Mouse (Mus musculus): ENCODE measurements at regions not wholly inside any gene's neighbourhood (a gene's known extent, or its start where the extent isn't known, plus 50 kb on each side); places are given as distances from the start of the nearest gene placed in this dataset.
"Not testable (repeated sequence)": the region's sequence is repeated elsewhere in the genome, so short reads cannot be mapped to it uniquely, and the experiment has no call there.

DNA sequence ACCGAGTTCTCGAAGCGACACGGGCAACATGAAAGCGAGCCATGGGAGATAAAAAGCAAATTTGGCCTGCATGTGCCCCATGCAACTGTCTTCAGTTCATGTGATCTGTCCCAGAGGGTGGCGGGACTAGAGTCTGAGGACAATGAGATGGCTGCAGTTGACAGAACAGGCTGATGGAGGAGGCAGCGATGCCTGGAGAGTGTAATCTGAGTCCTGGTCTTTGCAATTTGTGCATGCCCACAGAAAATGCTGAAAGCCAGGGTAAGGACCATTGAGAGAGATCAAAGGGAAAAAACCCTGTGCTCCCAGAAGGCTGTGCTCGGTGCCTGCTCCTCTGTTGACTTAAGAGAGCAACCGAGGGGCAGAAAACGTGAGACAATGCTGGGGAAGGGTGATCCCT lies 624.8 kb upstream of the BB014433 start:
- no peak for DNase-seq

GRCm38 (mm10) chr8:15670298-15670697 lies 624.4 kb upstream of the BB014433 start:
- DNase-seq: no peak

GRCm38 (mm10) chr8:15669515-15669914 lies 623.6 kb upstream of the BB014433 start:
- DNase-seq: no peak

GRCm38 (mm10) chr8:15660602-15661001 lies 614.7 kb upstream of the BB014433 start:
- no peak for DNase-seq

DNA sequence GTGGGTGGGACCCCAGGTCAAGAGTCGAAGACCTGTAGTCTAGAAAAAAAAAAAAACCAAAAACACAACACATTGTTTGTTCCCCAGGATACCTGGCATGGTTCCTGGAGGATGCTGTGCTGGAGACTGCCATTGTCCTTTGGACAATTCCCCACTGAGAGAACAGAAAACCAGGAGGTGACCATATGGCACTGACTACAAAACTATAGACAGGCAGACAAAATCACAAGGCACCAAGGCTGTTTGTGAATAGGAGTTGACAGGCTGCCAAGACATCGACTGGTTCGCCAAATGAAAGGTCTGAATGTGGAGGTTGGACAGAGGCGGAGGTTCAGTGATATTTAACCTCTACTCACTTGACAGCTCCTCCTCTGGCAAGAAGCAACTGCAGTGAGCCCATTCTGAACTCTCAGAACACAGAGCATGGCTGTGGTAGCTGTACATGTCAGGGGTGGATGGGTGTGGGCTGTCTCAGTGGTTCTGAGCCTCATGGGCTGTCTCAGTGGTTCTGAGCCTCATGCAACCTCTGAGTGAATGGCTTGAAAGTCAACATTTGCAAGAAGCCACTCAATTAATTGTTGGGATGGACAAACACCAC lies 589.0 kb upstream of the BB014433 start:
- no peak for DNase-seq

DNA sequence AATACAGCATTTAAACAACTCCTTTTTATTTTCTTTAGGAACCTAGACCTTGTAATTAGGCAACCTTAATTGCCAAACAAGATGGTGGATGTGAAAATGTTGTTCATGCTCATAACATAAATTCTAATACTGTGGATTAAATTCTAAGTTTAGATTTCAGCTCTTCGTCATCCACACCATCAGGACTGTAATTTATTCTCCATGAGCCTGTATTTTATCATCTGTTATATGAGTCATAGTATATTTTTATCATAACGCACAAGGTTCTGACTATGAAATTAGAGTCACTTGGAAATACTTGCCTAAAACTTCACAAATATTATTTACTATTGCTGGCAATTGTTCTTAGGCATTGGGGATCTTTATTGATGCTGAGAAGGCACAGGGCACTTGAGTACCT lies 582.7 kb upstream of the BB014433 start:
- DNase-seq: no peak

DNA sequence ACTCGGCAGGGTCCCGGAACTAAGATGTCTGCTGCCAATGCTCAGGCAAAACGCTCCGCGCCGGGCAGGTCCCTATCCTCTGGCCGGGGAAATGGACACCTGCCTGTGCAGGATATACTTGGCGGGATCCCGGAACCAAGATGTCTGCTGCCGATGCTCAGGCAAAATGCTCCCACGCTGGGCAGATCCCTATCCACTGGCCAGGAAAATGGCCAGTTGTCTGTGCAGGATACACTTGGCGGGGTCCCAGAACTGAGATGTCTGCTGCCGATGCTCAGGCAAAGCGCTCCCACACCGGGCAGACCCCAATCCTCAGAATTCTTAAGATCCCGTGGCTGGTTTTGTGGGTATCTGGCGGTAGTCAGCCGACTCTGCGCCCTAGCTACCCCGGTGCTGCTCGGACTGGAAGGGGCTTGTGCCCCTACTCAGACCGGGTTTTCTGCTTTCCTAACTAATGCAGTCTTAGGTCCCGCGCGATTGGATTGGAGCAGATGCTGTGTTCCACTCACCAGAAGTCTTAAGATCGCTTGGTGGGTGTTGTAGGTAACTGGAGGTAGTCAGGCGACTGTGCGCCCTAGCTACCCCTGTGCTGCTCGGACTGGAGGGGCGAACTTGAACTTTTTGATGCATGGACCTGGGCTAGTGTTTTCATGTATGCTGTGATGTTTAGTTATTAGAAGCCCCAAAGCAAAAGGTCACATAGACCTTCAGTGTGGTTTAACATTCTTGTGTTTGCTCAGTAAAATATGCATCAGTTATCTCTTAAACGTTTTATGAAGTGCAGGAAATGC lies 577.9 kb upstream of the BB014433 start:
- not testable (repeated sequence) for DNase-seq

- DNase-seq: no peak
Observed at GRCm38 (mm10) chr8:15610217-15610616, 564.3 kb upstream of the BB014433 start.

- DNase-seq: no peak
Observed at GRCm38 (mm10) chr8:15607598-15608215, 561.8 kb upstream of the BB014433 start.

DNA sequence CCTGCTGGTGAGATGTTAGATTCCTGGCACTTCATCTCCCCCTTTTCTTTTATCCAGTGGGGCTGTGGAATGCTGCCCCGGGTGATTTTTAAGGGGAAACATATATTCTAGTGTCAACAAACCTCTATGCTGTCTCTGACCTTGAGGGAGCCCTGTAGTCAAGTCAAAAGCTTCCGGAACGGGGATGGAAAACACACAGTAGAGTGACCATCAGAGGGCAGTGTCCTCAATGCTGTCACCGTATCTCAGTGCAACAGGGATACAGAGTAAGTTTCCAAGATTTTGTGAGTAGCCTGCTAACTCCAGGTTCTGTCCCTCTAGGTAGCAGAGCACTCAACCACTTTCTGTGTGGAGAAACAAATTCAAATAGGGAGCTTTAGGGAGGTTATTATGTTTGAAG lies 555.7 kb upstream of the BB014433 start:
- DNase-seq: no peak

- DNase-seq: no peak
Observed at GRCm38 (mm10) chr8:15593106-15593505, 547.2 kb upstream of the BB014433 start.

- no peak for DNase-seq
Observed at GRCm38 (mm10) chr8:15583782-15584181, 537.9 kb upstream of the BB014433 start.

DNA sequence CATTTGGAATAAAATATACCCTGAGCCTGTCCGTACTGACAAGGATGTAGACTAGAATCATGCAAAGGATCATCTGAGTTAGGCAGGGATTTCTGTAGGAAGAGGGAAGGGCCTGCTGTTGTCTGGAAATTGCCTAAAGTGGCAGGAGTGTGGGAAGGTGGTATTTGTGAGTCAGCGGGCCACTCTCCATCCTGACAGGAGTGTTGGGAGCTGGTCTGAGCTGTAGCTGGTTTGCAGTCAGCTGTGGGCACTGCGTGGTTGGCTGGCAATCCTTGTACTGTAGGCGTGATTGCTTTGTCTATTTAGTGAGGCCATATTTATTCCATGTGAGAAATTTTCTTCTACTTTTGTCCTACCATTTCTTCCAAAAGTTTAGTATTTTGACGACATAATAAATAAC lies 524.2 kb upstream of the BB014433 start:
- DNase-seq: no peak

- no peak for DNase-seq
Observed at GRCm38 (mm10) chr8:15567742-15568141, 521.9 kb upstream of the BB014433 start.

GRCm38 (mm10) chr8:15562310-15563296 lies 516.7 kb upstream of the BB014433 start:
- DNase-seq: no peak

GRCm38 (mm10) chr8:15532027-15532426 lies 486.1 kb upstream of the BB014433 start:
- no peak for DNase-seq

GRCm38 (mm10) chr8:15525461-15525860 lies 479.6 kb upstream of the BB014433 start:
- no peak for DNase-seq

GRCm38 (mm10) chr8:15519896-15520295 lies 474.0 kb upstream of the BB014433 start:
- DNase-seq: peak; percentile 5 to 57

GRCm38 (mm10) chr8:15500973-15501372 lies 455.1 kb upstream of the BB014433 start:
- no peak for DNase-seq

DNA sequence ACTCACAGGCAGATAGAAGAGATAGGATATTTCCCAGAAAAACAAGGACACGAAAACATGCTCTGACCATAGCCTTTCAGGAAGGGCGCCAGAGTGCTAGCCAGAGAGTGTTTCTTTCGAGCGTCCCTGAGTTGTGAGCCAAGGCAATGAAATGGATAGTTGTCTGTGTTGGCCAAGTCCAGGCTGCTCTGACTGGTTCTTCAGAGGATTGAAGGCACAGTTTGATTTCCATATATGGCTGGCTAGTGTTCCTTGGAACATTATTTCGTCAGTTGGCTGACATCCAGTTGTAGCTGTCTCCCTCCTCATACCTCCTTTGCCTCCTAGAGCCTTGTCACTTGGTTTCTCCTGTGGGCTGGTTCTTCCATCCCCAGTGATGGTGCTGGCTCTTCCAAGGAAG lies 451.7 kb upstream of the BB014433 start:
- DNase-seq: no peak

GRCm38 (mm10) chr8:15496248-15496647 lies 450.4 kb upstream of the BB014433 start:
- DNase-seq: no peak

DNA sequence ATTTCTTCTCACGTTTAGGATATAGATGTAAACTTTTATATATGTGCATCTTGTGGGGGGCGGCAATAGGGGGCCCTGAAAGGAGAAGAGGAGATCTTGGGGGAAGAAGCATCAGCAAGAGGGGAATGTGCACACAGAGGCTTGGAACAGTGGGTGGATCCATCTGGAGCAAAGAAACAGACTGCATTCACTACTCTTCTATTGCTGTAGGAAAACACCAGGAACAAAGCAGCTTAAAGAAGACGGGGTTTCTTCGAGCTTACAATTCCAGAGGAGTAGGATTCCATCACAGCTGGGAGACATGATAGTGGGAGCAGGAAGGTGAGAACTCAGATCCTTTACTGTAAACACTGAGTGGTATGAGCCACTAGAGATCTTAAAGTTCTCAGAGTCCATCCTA lies 444.9 kb upstream of the BB014433 start:
- DNase-seq: no peak

GRCm38 (mm10) chr8:15487579-15487978 lies 441.7 kb upstream of the BB014433 start:
- no peak for DNase-seq

Data from lung, adult 18-20 months (tissue).